8 mouse cellular contexts compared by ENCODE assay signal in the genomic region with DNA sequence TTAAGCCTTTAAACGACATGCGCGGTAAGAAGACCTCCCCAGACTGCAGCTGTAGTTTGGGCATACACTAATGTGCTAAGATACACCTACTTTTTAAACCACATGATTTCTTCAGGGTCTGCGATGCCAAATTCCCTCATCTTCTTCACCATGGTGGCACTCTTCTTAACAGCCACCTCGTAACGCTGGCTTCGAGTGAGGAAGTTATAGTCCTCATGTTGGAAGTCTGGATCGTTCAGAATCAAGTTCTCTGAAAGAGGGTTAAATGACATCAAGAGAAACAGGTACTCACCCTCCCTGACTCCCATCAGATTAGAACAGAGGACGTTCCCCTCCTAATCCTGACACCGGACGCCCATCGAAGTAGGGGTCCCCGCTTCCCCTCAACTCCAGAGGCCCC. TPM values are rescaled to one million over a fixed set of nuclear protein-coding genes. Genes with fewer than 3 reads are reported as not detected.
DNase-seq lines count a peak whose midpoint lies in the region; ATAC-seq and TF ChIP-seq lines count a peak whose summit lies in the region.

No protein-coding gene starts in this region.

- no peak for TF ChIP-seq CTCF in liver, adult 2 months (IDR thresholded peaks at IDR 0.05; ENCODE audit: low read depth, low read length)

- 5% methylated on average over 13 of the region's 13 CpGs for WGBS in liver, adult 2 months
- 24% methylated on average over 13 of the region's 13 CpGs for WGBS in embryonic facial prominence, embryonic 12.5 days
- WGBS in intestine, embryonic 15.5 days, result 20% methylated on average over 13 of the region's 13 CpGs
- 24% methylated on average over 13 of the region's 13 CpGs for WGBS in neural tube, embryonic 13.5 days

- H3K79me2 ChIP-seq in liver, adult 2 months (ENCODE audit: control insufficient read depth, insufficient read depth, low read length), result peaks cover 19% of the 10 kb centered on the region

- H3K27ac ChIP-seq in liver, adult 2 months (replicated peaks; ENCODE audit: insufficient read depth, low read depth, low read length), result peak overlapping the region; percentile 88
- H3K27ac ChIP-seq in embryonic facial prominence, embryonic 12.5 days, result no peak overlapping the region
- H3K27ac ChIP-seq in intestine, embryonic 15.5 days, result peak overlapping the region; percentile 91
- peak overlapping the region; percentile 97 for H3K27ac ChIP-seq in neural tube, embryonic 13.5 days (replicated peaks)

- no peaks in the 10 kb centered on the region for H3K27me3 ChIP-seq in liver, adult 2 months (ENCODE audit: control insufficient read depth, insufficient read depth, low read length)
- no peaks in the 10 kb centered on the region for H3K27me3 ChIP-seq in embryonic facial prominence, embryonic 12.5 days
- no peaks in the 10 kb centered on the region for H3K27me3 ChIP-seq in intestine, embryonic 15.5 days (replicated peaks)
- no peaks in the 10 kb centered on the region for H3K27me3 ChIP-seq in neural tube, embryonic 13.5 days

- TF ChIP-seq POLR2A in liver, adult 2 months (IDR thresholded peaks at IDR 0.05; ENCODE audit: extremely low read depth, insufficient read depth, low read length), result no peak

- peak overlapping the region; percentile 84 for H3K9ac ChIP-seq in liver, adult 2 months (ENCODE audit: low read depth, low read length)
- H3K9ac ChIP-seq in embryonic facial prominence, embryonic 12.5 days, result peak overlapping the region; percentile 80
- H3K9ac ChIP-seq in intestine, embryonic 15.5 days, result peak overlapping the region; percentile 72
- H3K9ac ChIP-seq in neural tube, embryonic 13.5 days, result peak overlapping the region; percentile 88

- no peaks in the 10 kb centered on the region for H3K9me3 ChIP-seq in embryonic facial prominence, embryonic 12.5 days
- H3K9me3 ChIP-seq in intestine, embryonic 15.5 days, result no peaks in the 10 kb centered on the region
- H3K9me3 ChIP-seq in neural tube, embryonic 13.5 days, result no peaks in the 10 kb centered on the region

- H3K4me2 ChIP-seq in embryonic facial prominence, embryonic 12.5 days (replicated peaks), result peak overlapping the region; percentile 77
- peak overlapping the region; percentile 58 for H3K4me2 ChIP-seq in intestine, embryonic 15.5 days (replicated peaks)
- peak overlapping the region; percentile 71 for H3K4me2 ChIP-seq in neural tube, embryonic 13.5 days

- H3K4me3 ChIP-seq in liver, adult 2 months (ENCODE audit: insufficient read depth, low read depth, low read length), result peak overlapping the region; percentile 68
- H3K4me3 ChIP-seq in embryonic facial prominence, embryonic 12.5 days, result peak overlapping the region; percentile 73
- peak overlapping the region; percentile 55 for H3K4me3 ChIP-seq in intestine, embryonic 15.5 days (replicated peaks)
- peak overlapping the region; percentile 72 for H3K4me3 ChIP-seq in neural tube, embryonic 13.5 days

- peaks cover 15% of the 10 kb centered on the region for H3K4me1 ChIP-seq in liver, adult 2 months (ENCODE audit: control insufficient read depth, insufficient read depth, low read length)
- peaks cover 8% of the 10 kb centered on the region; the same call in 1 of the 2 replicates for H3K4me1 ChIP-seq in embryonic facial prominence, embryonic 12.5 days
- peaks cover 12% of the 10 kb centered on the region for H3K4me1 ChIP-seq in intestine, embryonic 15.5 days (replicated peaks)
- H3K4me1 ChIP-seq in neural tube, embryonic 13.5 days (replicated peaks), result peaks cover 42% of the 10 kb centered on the region

- peak; percentile 56 for DNase-seq in liver, adult 2 months (ENCODE audit: extremely low read depth, low read depth, low spot score)
- no peak for DNase-seq in liver
- no peak for DNase-seq in cerebellum, adult 11 months
- DNase-seq in yolk sac, embryonic 10.5 days (ENCODE audit: low spot score), result no peak
- no peak for DNase-seq in urinary bladder, adult 18-20 months (ENCODE audit: low spot score in 2 of 2)

- ATAC-seq in embryonic facial prominence, embryonic 12.5 days (ENCODE audit: insufficient number of reproducible peaks, insufficient read depth, low FRiP score, low TSS enrichment), result no peak; the same call in 1 of the 2 replicates
- ATAC-seq in intestine, embryonic 15.5 days, result no peak
- ATAC-seq in neural tube, embryonic 13.5 days (ENCODE audit: low read depth), result peak; percentile 1; the same call in 1 of the 2 replicates

- peaks cover 34% of the 10 kb centered on the region for H3K36me3 ChIP-seq in liver, adult 2 months (ENCODE audit: control insufficient read depth, insufficient read depth, low read length)
- no peaks in the 10 kb centered on the region for H3K36me3 ChIP-seq in embryonic facial prominence, embryonic 12.5 days
- H3K36me3 ChIP-seq in intestine, embryonic 15.5 days, result no peaks in the 10 kb centered on the region
- peaks cover 30% of the 10 kb centered on the region for H3K36me3 ChIP-seq in neural tube, embryonic 13.5 days

RNA-seq across cellular contexts. Expression of a gene that starts 0.5 kb away (rescaled TPM):
- total RNA-seq in liver, adult 2 months (2014; rRNA removed), result 3.0 and 5.3 TPM in 2 replicates
- polyA plus RNA-seq in liver, adult 2 months (2012; rRNA removed), result 2.3 and 3.0 TPM in 2 replicates
- 66.5 and 71.9 TPM in 2 replicates for polyA plus RNA-seq in embryonic facial prominence, embryonic 12.5 days (2016; fragmentation: Nextera tagmentation; extraction: Ambion mirVana)
- 98.0 and 100 TPM in 2 replicates for polyA plus RNA-seq in intestine, embryonic 15.5 days (2015; fragmentation: Nextera tagmentation; extraction: Ambion mirVana)
- polyA plus RNA-seq in neural tube, embryonic 13.5 days (2015; fragmentation: Nextera tagmentation; extraction: Ambion mirVana), result 75.2 and 83.0 TPM in 2 replicates

RNA-seq across cellular contexts. Expression of a gene that starts 0.7 kb away (rescaled TPM):
- 994 and 1,028 TPM in 2 replicates for total RNA-seq in liver, adult 2 months (2014; rRNA removed)
- polyA plus RNA-seq in liver, adult 2 months (2012; rRNA removed), result 683 and 720 TPM in 2 replicates
- polyA plus RNA-seq in embryonic facial prominence, embryonic 12.5 days (2016; fragmentation: Nextera tagmentation; extraction: Ambion mirVana), result 25.8 and 26.4 TPM in 2 replicates
- polyA plus RNA-seq in intestine, embryonic 15.5 days (2015; fragmentation: Nextera tagmentation; extraction: Ambion mirVana), result 56.9 and 59.4 TPM in 2 replicates
- 53.5 and 55.9 TPM in 2 replicates for polyA plus RNA-seq in neural tube, embryonic 13.5 days (2015; fragmentation: Nextera tagmentation; extraction: Ambion mirVana)

RNA-seq across cellular contexts. Expression of a gene that starts 30.2 kb away (rescaled TPM):
- total RNA-seq in liver, adult 2 months (2014; rRNA removed), result 5.6 and 9.0 TPM in 2 replicates
- polyA plus RNA-seq in liver, adult 2 months (2012; rRNA removed), result 3.6 and 4.5 TPM in 2 replicates
- 61.2 and 61.3 TPM in 2 replicates for polyA plus RNA-seq in embryonic facial prominence, embryonic 12.5 days (2016; fragmentation: Nextera tagmentation; extraction: Ambion mirVana)
- polyA plus RNA-seq in intestine, embryonic 15.5 days (2015; fragmentation: Nextera tagmentation; extraction: Ambion mirVana), result 20.8 and 22.0 TPM in 2 replicates
- polyA plus RNA-seq in neural tube, embryonic 13.5 days (2015; fragmentation: Nextera tagmentation; extraction: Ambion mirVana), result 52.5 and 58.5 TPM in 2 replicates

RNA-seq across cellular contexts. Expression of a gene that starts 39.7 kb away (rescaled TPM):
- total RNA-seq in liver, adult 2 months (2014; rRNA removed), result 0.07 and 0.18 TPM in 2 replicates
- 0.12 and 0.16 TPM in 2 replicates for polyA plus RNA-seq in liver, adult 2 months (2012; rRNA removed)
- polyA plus RNA-seq in embryonic facial prominence, embryonic 12.5 days (2016; fragmentation: Nextera tagmentation; extraction: Ambion mirVana), result 2.9 and 3.1 TPM in 2 replicates
- 3.3 and 3.4 TPM in 2 replicates for polyA plus RNA-seq in intestine, embryonic 15.5 days (2015; fragmentation: Nextera tagmentation; extraction: Ambion mirVana)
- polyA plus RNA-seq in neural tube, embryonic 13.5 days (2015; fragmentation: Nextera tagmentation; extraction: Ambion mirVana), result 0.59 and 0.73 TPM in 2 replicates

RNA-seq across cellular contexts. Expression of a gene that starts 59.5 kb away (rescaled TPM):
- 26.4 and 40.2 TPM in 2 replicates for total RNA-seq in liver, adult 2 months (2014; rRNA removed)
- 63.7 and 77.7 TPM in 2 replicates for polyA plus RNA-seq in liver, adult 2 months (2012; rRNA removed)
- polyA plus RNA-seq in embryonic facial prominence, embryonic 12.5 days (2016; fragmentation: Nextera tagmentation; extraction: Ambion mirVana), result 83.7 and 89.2 TPM in 2 replicates
- polyA plus RNA-seq in intestine, embryonic 15.5 days (2015; fragmentation: Nextera tagmentation; extraction: Ambion mirVana), result 107 and 109 TPM in 2 replicates
- 69.1 and 78.3 TPM in 2 replicates for polyA plus RNA-seq in neural tube, embryonic 13.5 days (2015; fragmentation: Nextera tagmentation; extraction: Ambion mirVana)

Comparison
In these comparisons a context has a peak if more than half of its experiments do, and no peak if none do; other contexts are left out.
1. RNA of a gene that starts 0.5 kb away (polyA plus RNA-seq): 98.0 to 100 TPM in intestine, embryonic 15.5 days, 75.2 to 83.0 TPM in neural tube, embryonic 13.5 days and 66.5 to 71.9 TPM in embryonic facial prominence, embryonic 12.5 days; 2.3 to 3.0 TPM in liver, adult 2 months; every median in the first group is over 10 times any median in the second.
2. RNA of a gene that starts 0.7 kb away (polyA plus RNA-seq): 683 to 720 TPM in liver, adult 2 months; 56.9 to 59.4 TPM in intestine, embryonic 15.5 days, 53.5 to 55.9 TPM in neural tube, embryonic 13.5 days and 25.8 to 26.4 TPM in embryonic facial prominence, embryonic 12.5 days; every median in the first group is over 10 times any median in the second.
3. Peak in every context shown above with its lines, with median percentiles within 50 percentile points of each other: H3K4me3 ChIP-seq, H3K9ac ChIP-seq and H3K4me2 ChIP-seq.